Mouse (Mus musculus) liver, embryonic 14.5 days (tissue): ENCODE results near the gene Rbbp7. TPM values are rescaled to one million over a fixed set of nuclear protein-coding genes. Genes with fewer than 3 reads are reported as not detected.
A peak's percentile ranks its signal among the peaks of the same experiment; 100 is the strongest.

Source experiments
- ATAC-seq: fragments of 200-750 bp; cut with Nextera tagmentation; 2 replicates; pipeline ENCODE4 v1.8.0; 2017; ENCODE audit warnings: moderate number of reproducible peaks, mild to moderate bottlenecking, moderate library complexity; ENCODE audit not compliant: insufficient read depth
- DNase-seq, 3 experiments: peaks; one replicate each; pipeline ENCODE4 v3.0.0-alpha.2; 2012 to 2013; ENCODE audit warnings: low read depth in 3 of 3, low spot score in 3 of 3
- H3K27ac ChIP-seq: fragments of 300-500 bp; sonication (generic); 2 replicates; pipeline ENCODE4 v1.5.1; 2014; ENCODE audit warnings: moderate library complexity, mild to moderate bottlenecking, control low read depth, inconsistent platforms
- H3K27me3 ChIP-seq: fragments of 300-500 bp; sonication (generic); 2 replicates; pipeline ENCODE4 v1.6.1; 2014; ENCODE audit warnings: mild to moderate bottlenecking, low read length, moderate library complexity; ENCODE audit not compliant: control insufficient read depth, insufficient read depth
- H3K36me3 ChIP-seq: fragments of 300-500 bp; sonication (generic); replicated peaks from 2 replicates; pipeline ENCODE4 v1.6.1; 2014; ENCODE audit warnings: low read depth; ENCODE audit not compliant: control insufficient read depth, insufficient read depth
- H3K4me1 ChIP-seq, 2 experiments: fragments of 200-500 bp in 1 of 2; fragments of 300-500 bp in 1 of 2; sonication (generic) in 1 of 2; replicated peaks; 2 replicates each; pipeline ENCODE4 v1.6.1; 2012 to 2014; ENCODE audit warnings: antibody characterized with exemption in 1 of 2, inconsistent platforms in 1 of 2, low read length in 1 of 2; ENCODE audit not compliant: control insufficient read depth in 2 of 2, insufficient read depth in 2 of 2
- H3K4me2 ChIP-seq: fragments of 300-500 bp; sonication (generic); 2 replicates; pipeline ENCODE4 v1.6.1; 2014; ENCODE audit warnings: low read depth, mild to moderate bottlenecking, control low read depth, moderate library complexity
- H3K4me3 ChIP-seq, 2 experiments: fragments of 200-500 bp in 1 of 2; fragments of 300-500 bp in 1 of 2; sonication (generic) in 1 of 2; 2 replicates each; pipeline ENCODE4 v1.5.1; 2012 to 2014; ENCODE audit warnings: low read depth in 2 of 2, low read length in 2 of 2, mild to moderate bottlenecking in 2 of 2, control low read depth in 1 of 2, inconsistent platforms in 1 of 2, moderate library complexity in 1 of 2; ENCODE audit not compliant: insufficient read depth in 1 of 2
- H3K9ac ChIP-seq: fragments of 300-500 bp; sonication (generic); replicated peaks from 2 replicates; pipeline ENCODE4 v1.6.1; 2014; ENCODE audit warnings: mild to moderate bottlenecking, control low read depth, moderate library complexity
- H3K9me3 ChIP-seq: fragments of 300-500 bp; sonication (generic); 2 replicates; pipeline ENCODE4 v1.6.1; 2016; ENCODE audit warnings: low read length, mixed read lengths; ENCODE audit not compliant: control insufficient read depth
- CTCF ChIP-seq: IDR thresholded peaks from 2 replicates; pipeline ENCODE4 v1.5.1; 2016; ENCODE audit warnings: antibody characterized with exemption, low read depth, control low read depth
- EP300 ChIP-seq: IDR thresholded peaks from 2 replicates; pipeline ENCODE4 v1.6.1; 2016; ENCODE audit warnings: antibody characterized with exemption, low read depth
- WGBS: fragments of 180-500 bp; shearing (Covaris S2); extraction: QIAGEN DNeasy Blood & Tissue Kit; methylation state at CpG from one replicate; pipeline ENCODE4 v1.1.7; 2014; ENCODE audit not compliant: insufficient replicate concordance; 5-methylcytosine and 5-hydroxymethylcytosine counted together
- polyA plus RNA-seq, 2 experiments: library from polyadenylated mRNA; depleted of rRNA in 1 of 2; stranded (reverse) in 1 of 2; unstranded in 1 of 2; fragments of >200 nt; fragmentation: Nextera tagmentation in 1 of 2; extraction: Ambion mirVana in 1 of 2; gene quantifications; 2 replicates each; pipeline versions ENCODE4 v1.2.1 to v1.2.3; 2012 to 2014

The Rbbp7 gene
- polyA plus RNA-seq (2012; rRNA removed) (69.9 and 111 TPM in 2 replicates), polyA plus RNA-seq (2014; fragmentation: Nextera tagmentation; extraction: Ambion mirVana) (192 and 194 TPM in 2 replicates)

- WGBS, result 13% methylated on average over 76 of the region's 100 CpGs
- H3K27ac ChIP-seq, result peak within 1 kb of the TSS; percentile 77
- peak; percentile 97 for ATAC-seq
- peak within 1 kb of the TSS; percentile 87 for H3K9ac ChIP-seq
- peaks cover 7% of the 10 kb centered on the region for H3K36me3 ChIP-seq
- peak within 1 kb of the TSS; percentile 74 for H3K4me2 ChIP-seq
- TF ChIP-seq CTCF (no peak), EP300 (no peak)
- H3K4me3 ChIP-seq, result peak within 1 kb of the TSS; percentile 69 to 85
- no peaks in the 10 kb centered on the region for H3K9me3 ChIP-seq
- DNase-seq, result peak; percentile 76 to 80 (median 80)
- H3K4me1 ChIP-seq, result peaks cover 4 to 9% of the 10 kb centered on the region in 2 experiments; a peak in 3 of 4 replicates
- H3K27me3 ChIP-seq, result no peaks in the 10 kb centered on the region
Measured at GRCm38 (mm10) chrX:162760115-162760942, at the start of gene Rbbp7. Gene Rbbp7, plus strand, starts transcription at chrX:162760402.

DNA sequence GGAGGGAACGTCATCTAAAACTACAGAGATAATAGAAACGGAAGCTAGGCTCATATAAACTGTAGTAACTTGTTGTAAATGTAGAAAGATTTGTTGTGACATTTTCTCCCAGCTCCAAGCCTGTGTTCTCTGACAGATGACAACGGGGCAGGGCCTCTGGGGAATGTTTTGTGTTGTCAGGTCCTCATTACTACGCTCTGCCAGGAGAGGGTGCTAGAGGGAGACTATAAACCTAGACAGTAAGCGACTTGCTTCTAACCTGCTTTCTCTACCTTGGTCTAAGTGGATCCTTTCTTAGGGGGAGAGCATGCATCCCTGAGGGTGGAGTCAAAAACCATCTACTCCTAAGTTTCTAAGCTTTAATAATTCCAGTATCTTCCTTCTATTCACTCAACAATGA lies 42.4 kb upstream of the Rbbp7 start:
- Histone ChIP-seq H3K27me3 (no peaks in the 10 kb centered on the region), H3K4me1 (no peaks in the 10 kb centered on the region), H3K9ac (no peak overlapping the region), H3K4me2 (no peak overlapping the region), H3K4me3 (no peak overlapping the region), H3K36me3 (no peaks in the 10 kb centered on the region), H3K9me3 (no peaks in the 10 kb centered on the region), H3K27ac (no peak overlapping the region)
- TF ChIP-seq CTCF, result peak; percentile 66
- TF ChIP-seq EP300, result no peak
- ATAC-seq (no peak), DNase-seq (peak in 2 of 3 experiments; percentile 41 to 47)
- WGBS, result 29% methylated on average over 5 of the region's 5 CpGs

DNA sequence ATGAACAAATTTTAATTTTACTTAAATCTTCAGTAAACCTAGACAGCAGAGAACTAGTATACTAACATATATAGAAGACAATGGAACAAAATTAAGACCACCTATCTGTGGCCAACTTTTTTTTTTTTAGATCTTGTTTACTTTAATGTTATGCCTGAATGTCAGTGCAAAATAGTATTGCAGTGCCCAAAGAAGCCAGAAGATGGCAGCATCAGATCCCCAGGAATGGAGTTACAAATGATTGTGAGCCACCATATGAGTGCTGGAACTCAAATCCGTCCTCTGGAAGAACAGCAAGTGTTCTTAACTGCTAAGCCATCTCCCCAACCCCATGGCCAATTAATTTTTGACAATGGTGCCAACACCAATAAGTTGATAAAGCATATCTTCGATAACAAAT lies 40.6 kb upstream of the Rbbp7 start:
- Histone ChIP-seq H3K4me3 (no peak overlapping the region), H3K4me2 (no peak overlapping the region), H3K4me1 (no peaks in the 10 kb centered on the region), H3K9me3 (no peaks in the 10 kb centered on the region), H3K36me3 (no peaks in the 10 kb centered on the region), H3K27ac (no peak overlapping the region), H3K27me3 (no peaks in the 10 kb centered on the region), H3K9ac (no peak overlapping the region)
- ATAC-seq, result no peak
- no peak for DNase-seq
- no peak for TF ChIP-seq EP300
- peak; percentile 68 for TF ChIP-seq CTCF
- 19% methylated on average over 2 of the region's 2 CpGs for WGBS

DNA sequence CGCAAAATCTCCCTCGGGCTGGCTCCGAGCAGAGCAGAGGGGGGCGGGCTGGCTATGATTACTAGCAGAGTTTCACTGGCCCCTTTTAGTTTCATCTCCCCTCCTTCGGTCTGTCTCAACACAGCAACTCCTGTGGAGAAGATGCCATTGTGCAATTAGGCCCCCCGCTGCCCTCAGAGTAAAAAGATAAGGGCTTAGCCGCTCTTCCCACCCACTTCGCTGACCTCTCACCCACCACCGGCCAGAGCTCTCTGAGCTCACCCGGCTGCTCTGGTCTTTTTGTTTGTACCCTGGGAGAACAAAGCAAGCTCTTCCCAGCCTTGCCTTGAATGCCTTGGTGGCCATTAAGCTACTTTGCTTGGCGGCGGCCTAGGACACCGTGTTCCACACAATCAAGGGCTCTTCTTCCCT lies 32.8 kb upstream of the Rbbp7 start:
- Histone ChIP-seq H3K4me1 (peaks cover 0 to 15% of the 10 kb centered on the region in 2 experiments; a peak in 3 of 4 replicates), H3K4me2 (peak overlapping the region; percentile 29; the same call in 1 of the 2 replicates), H3K36me3 (no peaks in the 10 kb centered on the region), H3K27me3 (no peaks in the 10 kb centered on the region), H3K4me3 (no peak overlapping the region), H3K27ac (no peak overlapping the region), H3K9ac (no peak overlapping the region), H3K9me3 (no peaks in the 10 kb centered on the region)
- DNase-seq (no peak), ATAC-seq (0 out of 2 replicates have a peak, but pooled peaks have one; percentile 21)
- no peak for TF ChIP-seq CTCF
- no peak for TF ChIP-seq EP300
- 31% methylated on average over 13 of the region's 13 CpGs for WGBS

DNA sequence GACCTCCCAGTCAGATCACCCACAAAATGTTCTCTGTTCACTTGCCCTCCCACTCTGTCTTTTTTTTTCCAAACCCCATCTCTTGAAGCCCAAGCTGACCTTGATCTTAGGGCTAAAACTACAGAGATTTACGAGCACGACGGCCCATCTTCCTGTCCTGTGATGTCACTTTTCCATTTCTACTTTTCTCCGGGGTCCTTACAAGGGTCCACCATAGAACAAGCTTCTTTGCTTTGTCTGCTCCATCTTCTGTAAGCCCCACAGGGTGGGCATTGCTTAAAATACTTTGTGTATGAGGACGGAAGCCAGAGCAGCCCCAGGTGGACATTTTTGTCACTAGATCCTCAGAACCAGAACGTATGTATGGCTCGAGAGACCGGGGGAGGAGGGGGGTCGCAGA lies 32.4 kb upstream of the Rbbp7 start:
- Histone ChIP-seq H3K27ac (no peak overlapping the region), H3K9ac (no peak overlapping the region), H3K27me3 (no peaks in the 10 kb centered on the region), H3K4me1 (peaks cover 0 to 15% of the 10 kb centered on the region in 2 experiments; a peak in 3 of 4 replicates), H3K36me3 (no peaks in the 10 kb centered on the region), H3K9me3 (no peaks in the 10 kb centered on the region), H3K4me3 (no peak overlapping the region), H3K4me2 (0 out of 2 replicates have a peak overlapping the region, but pooled peaks have one; percentile 29)
- DNase-seq (no peak), ATAC-seq (no peak)
- WGBS, result 44% methylated on average over 9 of the region's 9 CpGs
- TF ChIP-seq EP300 (no peak), CTCF (no peak)
